Mouse (Mus musculus) neural tube, embryonic 12.5 days (tissue): Measurements from ENCODE around the gene Sorbs2. TPM values are rescaled to one million over a fixed set of nuclear protein-coding genes. Genes with fewer than 3 reads are reported as not detected.

Experiments
- ATAC-seq: fragments of 200-750 bp; cut with Nextera tagmentation; 2 replicates; pipeline ENCODE4 v1.8.0; 2017; ENCODE audit warnings: low read depth, mild to moderate bottlenecking, moderate TSS enrichment, moderate library complexity; ENCODE audit not compliant: low FRiP score
- H3K27ac ChIP-seq: fragments of 300-500 bp; sonication (generic); 2 replicates; pipeline ENCODE4 v1.5.1; 2016
- H3K27me3 ChIP-seq: fragments of 300-500 bp; sonication (generic); replicated peaks from 2 replicates; pipeline ENCODE4 v1.6.1; 2016; ENCODE audit warnings: mild to moderate bottlenecking
- H3K36me3 ChIP-seq: fragments of 300-500 bp; sonication (generic); 2 replicates; pipeline ENCODE4 v1.6.1; 2016; ENCODE audit warnings: mild to moderate bottlenecking
- H3K4me1 ChIP-seq: fragments of 300-500 bp; sonication (generic); 2 replicates; pipeline ENCODE4 v1.6.1; 2016
- H3K4me2 ChIP-seq: fragments of 300-500 bp; sonication (generic); replicated peaks from 2 replicates; pipeline ENCODE4 v1.6.1; 2016; ENCODE audit warnings: mild to moderate bottlenecking
- H3K4me3 ChIP-seq: fragments of 300-500 bp; sonication (generic); 2 replicates; pipeline ENCODE4 v1.5.1; 2016
- H3K9ac ChIP-seq: fragments of 300-500 bp; sonication (generic); 2 replicates; pipeline ENCODE4 v1.6.1; 2016; ENCODE audit warnings: mild to moderate bottlenecking
- H3K9me3 ChIP-seq: fragments of 300-500 bp; sonication (generic); 2 replicates; pipeline ENCODE4 v1.6.1; 2016; ENCODE audit warnings: mild to moderate bottlenecking
- WGBS: fragments of 180-500 bp; shearing (Covaris S2); methylation state at CpG from one replicate; pipeline ENCODE4 v1.1.7; 2016; 5-methylcytosine and 5-hydroxymethylcytosine counted together
- polyA plus RNA-seq: library from polyadenylated mRNA; unstranded; fragments of >200 nt; fragmentation: Nextera tagmentation; extraction: Ambion mirVana; gene quantifications from 2 replicates; pipeline ENCODE4 v1.2.1, GENCODE M21; 2016

The Sorbs2 gene
- polyA plus RNA-seq, 1 experiment from 2014 or later, result 50.0 TPM

DNA sequence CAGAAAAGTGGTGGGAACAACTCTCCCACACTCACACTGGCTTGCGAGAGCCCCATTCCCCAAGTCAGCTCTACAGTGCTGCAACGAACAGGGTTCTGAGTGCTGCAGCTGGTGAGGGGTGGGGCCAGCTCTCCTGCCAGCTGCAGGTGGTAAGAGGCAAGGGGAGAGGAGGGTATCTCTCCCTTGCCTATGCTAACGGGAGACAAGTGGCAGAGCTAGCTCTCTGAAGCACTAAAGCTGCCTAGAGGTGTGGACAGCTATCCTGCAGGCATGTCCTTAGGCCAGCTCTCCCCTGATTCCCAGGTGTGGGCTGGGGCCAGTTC lies 72.9 kb downstream of the Sorbs2 start:
- H3K36me3 ChIP-seq, result no peaks in the 10 kb centered on the region
- no peak overlapping the region for H3K4me2 ChIP-seq
- no peak overlapping the region for H3K4me3 ChIP-seq
- ATAC-seq, result no peak
- H3K9ac ChIP-seq, result no peak overlapping the region
- no peaks in the 10 kb centered on the region for H3K4me1 ChIP-seq
- 53% methylated on average over 3 of the region's 3 CpGs for WGBS
- H3K9me3 ChIP-seq, result no peaks in the 10 kb centered on the region
- no peak overlapping the region for H3K27ac ChIP-seq
- H3K27me3 ChIP-seq, result no peaks in the 10 kb centered on the region

DNA sequence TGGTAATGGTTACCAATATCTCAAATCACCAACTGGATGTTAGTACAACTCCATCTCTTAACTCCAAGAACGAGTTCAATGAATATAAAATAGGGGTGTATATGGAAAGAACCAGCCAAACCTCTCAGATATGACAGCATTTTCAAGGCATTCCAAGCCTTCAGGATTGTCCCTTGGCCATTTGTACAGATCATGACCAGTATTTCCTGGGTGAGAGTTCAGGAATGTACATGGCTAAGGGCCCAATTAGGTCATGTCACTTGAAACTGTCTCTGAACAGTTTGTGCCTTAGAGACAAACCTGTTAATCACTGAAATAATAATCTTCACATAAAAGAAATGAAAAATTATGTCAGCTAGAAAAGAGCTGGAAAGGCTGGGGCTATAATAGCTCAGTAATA lies 76.3 kb downstream of the Sorbs2 start:
- WGBS, result 82% methylated on average over 1 of the region's 1 CpGs
- no peaks in the 10 kb centered on the region for H3K9me3 ChIP-seq

DNA sequence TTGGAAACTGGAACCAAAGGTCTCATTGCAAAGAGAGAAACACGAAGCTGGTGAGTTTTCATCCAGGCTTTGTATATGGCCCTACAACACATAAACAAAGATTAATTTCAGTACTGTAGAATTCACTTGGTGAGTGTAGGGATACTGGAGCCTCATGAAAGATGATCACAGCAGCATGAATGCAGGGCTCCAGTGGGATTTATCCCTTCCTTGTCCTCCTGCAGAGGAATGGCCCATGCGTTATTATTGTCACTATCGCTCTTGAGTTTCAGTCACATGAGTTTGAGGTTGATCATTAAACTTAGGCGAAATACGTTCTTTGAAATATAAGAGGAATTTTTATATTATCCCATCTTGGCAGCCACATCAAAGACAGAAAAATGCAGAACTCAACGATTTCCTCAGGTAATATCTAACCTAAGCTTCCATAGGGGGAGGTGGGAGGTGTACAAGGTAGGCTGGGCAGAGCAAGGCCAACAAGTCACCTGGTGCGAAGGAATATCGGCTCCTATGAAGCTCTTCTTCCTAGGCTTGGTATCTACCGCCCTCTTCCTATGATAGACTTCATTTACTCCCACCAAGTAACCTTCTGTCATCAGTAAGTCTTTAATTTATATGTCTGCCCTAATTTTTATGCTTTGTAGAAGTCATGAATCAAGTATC lies 76.9 kb downstream of the Sorbs2 start:
- H3K9me3 ChIP-seq, result no peaks in the 10 kb centered on the region
- H3K27ac ChIP-seq, result no peak overlapping the region
- no peak for ATAC-seq
- H3K4me2 ChIP-seq, result no peak overlapping the region
- no peak overlapping the region for H3K4me3 ChIP-seq
- H3K4me1 ChIP-seq, result 0 out of 2 replicates have a peak, but pooled peaks cover 3% of the 10 kb centered on the region
- no peaks in the 10 kb centered on the region for H3K36me3 ChIP-seq
- WGBS, result 93% methylated on average over 9 of the region's 9 CpGs
- no peak overlapping the region for H3K9ac ChIP-seq
- H3K27me3 ChIP-seq, result no peaks in the 10 kb centered on the region

More for the DNA sequence above, 76.3 kb downstream of the Sorbs2 start:
- no peak overlapping the region for H3K4me2 ChIP-seq
- H3K9ac ChIP-seq, result no peak overlapping the region
- H3K27me3 ChIP-seq, result no peaks in the 10 kb centered on the region
- no peaks in the 10 kb centered on the region for H3K36me3 ChIP-seq
- no peak overlapping the region for H3K27ac ChIP-seq
- no peak overlapping the region for H3K4me3 ChIP-seq
- ATAC-seq, result no peak
- 0 out of 2 replicates have a peak, but pooled peaks cover 3% of the 10 kb centered on the region for H3K4me1 ChIP-seq

DNA sequence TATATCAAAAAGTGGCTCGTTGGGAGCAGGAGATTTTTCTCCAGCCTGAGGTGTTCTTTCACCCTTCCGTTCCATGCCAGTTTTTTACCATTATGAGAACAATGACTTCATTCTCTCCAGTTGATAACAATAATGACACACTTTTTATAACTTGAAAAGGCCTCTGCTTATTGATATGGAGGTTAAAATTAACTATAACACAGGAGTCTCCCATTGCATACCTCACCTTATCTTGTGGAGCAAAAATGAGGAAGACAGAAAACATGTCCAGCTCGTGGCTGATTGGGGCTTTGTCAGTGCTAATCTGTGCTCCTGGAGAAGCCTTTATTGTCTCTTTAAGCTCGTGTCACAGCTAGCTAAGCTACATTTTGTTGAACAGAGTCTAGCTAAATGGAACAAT lies 77.6 kb downstream of the Sorbs2 start:
- 67% methylated on average over 4 of the region's 4 CpGs for WGBS
- ATAC-seq, result no peak
- no peaks in the 10 kb centered on the region for H3K36me3 ChIP-seq

DNA sequence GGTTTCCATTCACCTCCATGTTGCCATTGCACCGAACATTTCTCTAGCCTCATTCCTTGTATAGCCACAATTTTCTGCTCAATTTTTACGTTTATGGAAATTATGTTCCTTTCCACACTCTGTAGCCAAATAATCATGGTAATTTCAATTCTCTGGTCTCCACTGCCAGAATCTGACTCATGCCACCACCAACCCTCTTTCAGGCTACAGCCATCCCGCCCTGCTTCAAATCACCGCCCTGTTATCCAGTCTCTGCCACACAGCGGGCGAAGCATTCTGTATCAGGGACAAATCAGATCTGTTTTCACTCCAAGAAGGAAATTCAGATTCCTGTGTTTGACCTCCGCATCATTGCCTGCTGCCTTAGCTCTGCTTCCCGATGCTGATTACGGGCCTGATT lies 79.4 kb downstream of the Sorbs2 start:
- Histone ChIP-seq H3K9ac (no peak overlapping the region), H3K4me3 (no peak overlapping the region), H3K36me3 (no peaks in the 10 kb centered on the region), H3K4me2 (no peak overlapping the region), H3K27ac (no peak overlapping the region), H3K9me3 (no peaks in the 10 kb centered on the region), H3K4me1 (0 out of 2 replicates have a peak, but pooled peaks cover 3% of the 10 kb centered on the region), H3K27me3 (no peaks in the 10 kb centered on the region)
- WGBS, result 94% methylated on average over 9 of the region's 9 CpGs
- no peak for ATAC-seq

More for the DNA sequence above, 77.6 kb downstream of the Sorbs2 start:
- H3K9me3 ChIP-seq, result no peaks in the 10 kb centered on the region
- H3K4me1 ChIP-seq, result 0 out of 2 replicates have a peak, but pooled peaks cover 3% of the 10 kb centered on the region
- H3K9ac ChIP-seq, result no peak overlapping the region
- H3K4me2 ChIP-seq, result no peak overlapping the region
- no peaks in the 10 kb centered on the region for H3K27me3 ChIP-seq
- H3K4me3 ChIP-seq, result no peak overlapping the region
- H3K27ac ChIP-seq, result no peak overlapping the region

DNA sequence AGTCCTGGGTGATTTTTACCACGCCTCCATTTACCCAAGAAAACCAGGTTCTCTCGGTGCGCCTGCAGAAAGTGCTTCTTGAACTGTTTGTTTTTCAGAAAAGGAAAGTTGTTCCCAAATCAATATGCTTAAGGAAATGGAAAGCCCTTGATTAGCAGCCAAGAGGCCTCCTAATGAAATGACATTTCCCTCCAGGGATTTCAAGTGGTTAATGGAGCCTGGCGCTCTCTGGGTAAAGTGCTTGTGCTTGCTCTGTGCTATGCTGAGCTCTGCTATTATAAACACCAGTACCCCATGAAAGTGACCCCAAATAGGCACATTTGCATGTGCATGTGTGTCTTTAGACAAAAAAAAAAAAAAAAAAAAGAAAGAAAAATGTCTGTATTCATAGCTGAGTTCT lies 84.3 kb downstream of the Sorbs2 start:
- Histone ChIP-seq H3K4me3 (no peak overlapping the region), H3K9me3 (no peaks in the 10 kb centered on the region), H3K27me3 (no peaks in the 10 kb centered on the region), H3K9ac (no peak overlapping the region), H3K4me2 (no peak overlapping the region), H3K27ac (no peak overlapping the region), H3K36me3 (no peaks in the 10 kb centered on the region), H3K4me1 (no peaks in the 10 kb centered on the region)
- 80% methylated on average over 4 of the region's 4 CpGs for WGBS
- ATAC-seq, result no peak

DNA sequence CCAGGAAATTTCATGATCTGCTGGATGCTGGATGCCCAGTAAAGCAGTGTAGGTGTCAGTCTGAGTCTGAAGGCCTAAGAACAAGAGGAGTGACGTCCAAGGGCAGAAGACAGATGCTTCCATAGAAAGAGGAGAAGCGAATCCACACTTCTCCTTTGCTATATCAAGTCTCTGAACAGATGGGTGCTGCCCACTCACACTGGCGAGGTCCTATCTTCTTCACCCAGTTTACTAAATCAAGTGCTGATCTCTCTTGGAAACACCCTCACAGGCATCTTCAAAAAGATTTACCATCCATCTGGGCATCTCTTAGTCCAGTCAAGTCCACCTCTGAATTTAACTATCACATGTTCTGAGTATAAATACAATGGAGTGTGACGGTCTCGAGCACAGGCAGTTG lies 86.1 kb downstream of the Sorbs2 start:
- no peak overlapping the region for H3K4me2 ChIP-seq

DNA sequence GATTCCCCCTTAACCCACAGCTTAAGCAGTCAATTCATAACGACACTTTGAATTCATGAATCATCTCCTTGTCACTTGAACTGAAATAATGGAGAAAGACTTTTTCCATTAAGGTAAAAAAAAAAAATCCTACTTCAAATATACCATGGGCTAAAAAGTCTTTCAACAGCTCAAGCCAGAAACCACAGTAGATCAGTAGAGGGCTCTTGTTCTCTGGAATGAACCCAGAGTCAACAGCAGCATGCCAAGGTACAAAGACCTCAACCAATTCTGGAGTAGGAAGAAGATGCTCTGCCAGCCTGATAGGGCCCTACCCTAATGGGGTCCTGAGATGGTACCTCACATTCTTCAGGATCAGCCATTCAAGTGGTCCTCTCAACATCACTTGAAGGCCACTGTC lies 88.4 kb downstream of the Sorbs2 start:
- Histone ChIP-seq H3K36me3 (no peaks in the 10 kb centered on the region), H3K27ac (no peak overlapping the region), H3K9ac (no peak overlapping the region), H3K9me3 (no peaks in the 10 kb centered on the region), H3K4me1 (no peaks in the 10 kb centered on the region), H3K4me2 (no peak overlapping the region), H3K27me3 (no peaks in the 10 kb centered on the region), H3K4me3 (no peak overlapping the region)
- no peak for ATAC-seq
- WGBS, result 86% methylated on average over 1 of the region's 1 CpGs

More for the DNA sequence above, 86.1 kb downstream of the Sorbs2 start:
- Histone ChIP-seq H3K4me3 (no peak overlapping the region), H3K36me3 (no peaks in the 10 kb centered on the region), H3K4me1 (no peaks in the 10 kb centered on the region), H3K27me3 (no peaks in the 10 kb centered on the region), H3K9ac (no peak overlapping the region), H3K9me3 (no peaks in the 10 kb centered on the region), H3K27ac (no peak overlapping the region)
- no peak for ATAC-seq
- 84% methylated on average over 5 of the region's 5 CpGs for WGBS

DNA sequence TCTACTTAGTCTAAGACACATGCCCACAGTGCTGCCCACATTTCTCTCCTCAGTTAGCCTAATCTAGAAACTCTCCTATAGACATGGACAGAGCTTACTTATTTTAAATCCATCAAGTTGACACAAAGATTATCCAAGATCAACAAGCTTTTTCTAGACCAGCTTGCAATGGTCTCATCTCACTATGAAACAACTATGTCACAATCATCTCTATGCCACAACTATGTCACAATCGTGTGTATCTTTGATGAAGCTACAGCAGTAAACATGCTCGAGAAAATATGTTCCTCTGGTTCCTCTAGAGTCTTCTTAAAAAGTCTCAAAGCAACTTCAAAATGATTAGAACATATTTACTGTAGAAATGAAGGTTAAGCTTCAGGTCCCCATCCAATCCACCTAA lies 89.0 kb downstream of the Sorbs2 start:
- Histone ChIP-seq H3K4me1 (no peaks in the 10 kb centered on the region), H3K9ac (no peak overlapping the region), H3K4me2 (no peak overlapping the region), H3K4me3 (no peak overlapping the region), H3K36me3 (no peaks in the 10 kb centered on the region), H3K27ac (no peak overlapping the region), H3K9me3 (no peaks in the 10 kb centered on the region), H3K27me3 (no peaks in the 10 kb centered on the region)
- no peak for ATAC-seq
- WGBS, result 87% methylated on average over 2 of the region's 2 CpGs

DNA sequence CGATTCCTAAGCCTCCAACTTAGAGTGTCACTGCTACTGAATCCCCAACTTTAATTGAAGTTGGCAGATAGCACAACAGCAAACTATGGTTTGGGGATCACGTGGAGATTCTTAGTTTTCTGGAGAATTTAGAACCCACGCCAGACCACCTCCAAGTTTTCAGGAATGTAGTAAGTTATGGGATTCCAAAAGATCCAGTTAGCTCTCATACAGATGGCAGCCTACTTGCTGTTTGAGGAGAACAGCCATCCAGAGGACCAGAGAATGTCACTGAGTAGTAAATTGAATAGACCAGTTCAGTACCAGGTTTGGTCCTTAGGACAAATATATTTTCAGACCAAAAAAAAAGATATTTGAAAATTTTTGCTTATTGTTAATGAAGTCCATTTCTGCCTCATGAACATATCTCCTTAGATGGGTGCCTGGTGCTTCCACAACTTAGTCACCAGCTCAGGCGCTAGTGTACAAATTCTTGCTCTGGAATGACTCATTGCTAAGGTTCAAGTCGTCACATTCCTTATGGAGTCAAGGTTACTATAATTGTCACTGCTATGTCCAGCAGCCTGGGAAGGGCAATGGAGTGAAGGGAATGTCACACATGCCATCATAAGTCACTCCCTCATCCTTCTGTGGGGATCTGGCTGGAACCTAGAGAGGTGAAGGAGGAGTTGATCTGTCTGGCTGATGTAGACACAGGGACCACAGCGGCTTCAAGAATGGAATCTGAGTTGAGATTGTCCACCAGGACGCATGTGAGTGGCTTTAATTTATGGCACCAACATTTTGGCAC lies 90.2 kb downstream of the Sorbs2 start:
- Histone ChIP-seq H3K9ac (no peak overlapping the region), H3K4me3 (no peak overlapping the region), H3K27me3 (no peaks in the 10 kb centered on the region), H3K4me1 (no peaks in the 10 kb centered on the region), H3K9me3 (no peaks in the 10 kb centered on the region), H3K4me2 (no peak overlapping the region), H3K27ac (no peak overlapping the region), H3K36me3 (no peaks in the 10 kb centered on the region)
- ATAC-seq, result no peak
- 88% methylated on average over 7 of the region's 7 CpGs for WGBS

DNA sequence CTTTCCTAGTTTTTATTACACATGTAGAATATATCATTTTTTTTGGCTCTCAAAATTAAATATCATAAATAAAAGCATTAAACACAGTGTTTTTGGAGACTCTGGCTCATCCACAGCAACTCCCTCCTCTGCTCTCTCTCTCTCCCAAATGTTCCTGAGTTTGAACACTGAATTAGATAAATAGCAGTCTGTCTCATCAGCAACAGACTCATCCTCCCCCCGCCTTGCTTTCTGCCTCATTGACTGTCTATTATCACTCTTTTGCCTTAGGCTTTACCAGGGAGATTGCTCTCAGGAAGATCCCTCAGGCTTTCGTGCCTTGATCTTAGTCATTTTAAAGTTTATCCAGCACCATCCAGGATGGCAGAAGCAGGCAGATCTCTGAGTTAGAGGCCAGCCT lies 91.3 kb downstream of the Sorbs2 start:
- Histone ChIP-seq H3K4me1 (no peaks in the 10 kb centered on the region), H3K27ac (no peak overlapping the region), H3K9me3 (no peaks in the 10 kb centered on the region), H3K4me3 (no peak overlapping the region), H3K9ac (no peak overlapping the region), H3K27me3 (no peaks in the 10 kb centered on the region), H3K36me3 (no peaks in the 10 kb centered on the region), H3K4me2 (no peak overlapping the region)
- WGBS, result 61% methylated on average over 2 of the region's 2 CpGs
- ATAC-seq, result no peak

DNA sequence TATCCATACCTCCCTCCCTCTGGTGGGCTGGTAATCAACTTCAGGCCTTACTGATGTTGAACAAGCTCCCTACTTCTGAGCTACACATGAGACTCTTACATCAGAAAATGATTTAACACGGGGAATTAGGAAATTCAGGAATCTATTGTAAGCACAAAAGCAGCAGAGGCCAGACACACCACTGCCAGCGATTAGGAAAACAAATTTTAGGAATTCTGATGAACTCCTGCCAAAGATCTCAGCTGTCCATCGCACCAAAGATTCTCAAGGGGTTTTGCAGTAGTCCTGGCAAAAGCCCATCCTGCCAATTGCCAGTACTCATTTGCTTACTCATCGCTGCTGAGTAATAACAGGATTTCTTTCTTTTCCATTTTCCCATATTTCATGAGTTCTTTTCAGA lies 94.4 kb downstream of the Sorbs2 start:
- Histone ChIP-seq H3K27me3 (no peaks in the 10 kb centered on the region), H3K27ac (no peak overlapping the region), H3K9ac (no peak overlapping the region), H3K36me3 (no peaks in the 10 kb centered on the region), H3K4me2 (no peak overlapping the region), H3K4me1 (no peaks in the 10 kb centered on the region), H3K4me3 (no peak overlapping the region), H3K9me3 (no peaks in the 10 kb centered on the region)
- 86% methylated on average over 4 of the region's 4 CpGs for WGBS
- ATAC-seq, result no peak

DNA sequence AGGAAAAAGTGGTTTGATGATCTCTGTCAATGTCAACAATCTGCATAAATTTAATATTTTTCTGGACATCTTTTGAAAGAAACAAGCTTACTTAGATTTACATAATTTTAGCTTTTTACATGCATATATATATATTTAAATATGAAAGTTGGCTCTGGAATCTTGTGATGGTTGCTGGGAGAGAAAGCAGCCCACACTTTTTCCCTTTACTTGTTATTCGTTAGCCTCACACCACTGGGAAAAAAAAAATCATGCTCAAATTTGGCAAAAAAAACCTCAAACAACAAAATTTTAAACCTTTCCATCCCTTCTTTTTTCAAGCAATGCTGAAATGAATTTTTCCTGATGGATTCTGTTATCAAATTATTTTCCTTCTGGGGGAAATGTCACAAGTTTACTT lies 97.8 kb downstream of the Sorbs2 start:
- H3K9me3 ChIP-seq, result no peaks in the 10 kb centered on the region
- no peaks in the 10 kb centered on the region for H3K4me1 ChIP-seq
- H3K36me3 ChIP-seq, result no peaks in the 10 kb centered on the region
- 88% methylated on average over 1 of the region's 1 CpGs for WGBS
- H3K4me2 ChIP-seq, result no peak overlapping the region
- H3K9ac ChIP-seq, result no peak overlapping the region
- no peak for ATAC-seq
- H3K4me3 ChIP-seq, result no peak overlapping the region
- no peak overlapping the region for H3K27ac ChIP-seq
- H3K27me3 ChIP-seq, result no peaks in the 10 kb centered on the region
